Mouse (Mus musculus) neural tube, embryonic 10.5 days (tissue): ENCODE measurements at regions not wholly inside any gene's neighbourhood (a gene's known extent, or its start where the extent isn't known, plus 50 kb on each side); places are given as distances from the start of the nearest gene placed in this dataset.
"Not testable (repeated sequence)": the region's sequence is repeated elsewhere in the genome, so short reads cannot be mapped to it uniquely, and the experiment has no call there.

Source experiments
- DNase-seq: peaks from one replicate; pipeline ENCODE4 v3.0.0-alpha.2; 2017; ENCODE audit warnings: low spot score; ENCODE audit errors: extremely low spot score

DNA sequence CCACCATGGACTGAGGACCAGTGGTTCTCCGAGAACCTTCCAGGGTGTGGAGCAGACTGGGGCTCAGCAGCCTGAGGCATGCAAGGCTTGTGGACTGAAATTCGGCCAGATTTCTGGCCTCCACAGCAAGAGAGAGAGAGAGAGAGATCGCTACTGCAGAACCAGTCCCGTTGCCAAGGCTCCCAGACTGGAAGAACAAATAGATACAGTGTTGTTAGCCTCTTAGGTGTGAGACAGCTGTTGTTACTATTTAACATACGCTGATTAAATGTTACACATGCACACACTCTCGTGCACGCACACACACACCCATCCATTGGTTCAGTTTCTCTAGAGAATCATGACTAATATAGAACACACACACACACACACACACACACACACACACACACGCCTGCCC lies 133.4 kb upstream of the Ajap1 start:
- no peak for DNase-seq

GRCm38 (mm10) chr4:153616938-153617337 lies 134.3 kb upstream of the Ajap1 start:
- DNase-seq, result no peak

GRCm38 (mm10) chr4:153620871-153621270 lies 138.3 kb upstream of the Ajap1 start:
- DNase-seq, result no peak

DNA sequence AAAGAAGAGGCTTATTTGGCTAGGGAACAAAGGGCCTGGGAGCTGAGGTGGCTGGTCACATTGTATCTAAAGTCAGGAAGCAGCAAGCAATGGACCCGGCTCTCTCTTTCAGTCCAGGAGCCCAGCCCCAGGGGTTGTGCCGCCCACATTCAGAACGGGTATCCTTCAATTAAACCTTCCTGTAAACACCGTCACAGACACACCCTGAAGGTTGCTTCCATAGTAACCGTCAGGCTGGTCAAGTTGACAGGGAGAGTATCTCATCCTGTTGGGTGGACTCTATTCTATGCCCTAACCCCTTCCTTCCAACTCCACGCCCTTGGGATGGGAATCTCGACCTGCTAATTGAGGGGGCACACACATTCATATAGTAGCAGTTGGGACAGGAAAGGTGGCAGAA lies 148.6 kb upstream of the Ajap1 start:
- no peak for DNase-seq

- DNase-seq, result no peak
Observed at GRCm38 (mm10) chr4:153632056-153632455, 149.4 kb upstream of the Ajap1 start.

DNA sequence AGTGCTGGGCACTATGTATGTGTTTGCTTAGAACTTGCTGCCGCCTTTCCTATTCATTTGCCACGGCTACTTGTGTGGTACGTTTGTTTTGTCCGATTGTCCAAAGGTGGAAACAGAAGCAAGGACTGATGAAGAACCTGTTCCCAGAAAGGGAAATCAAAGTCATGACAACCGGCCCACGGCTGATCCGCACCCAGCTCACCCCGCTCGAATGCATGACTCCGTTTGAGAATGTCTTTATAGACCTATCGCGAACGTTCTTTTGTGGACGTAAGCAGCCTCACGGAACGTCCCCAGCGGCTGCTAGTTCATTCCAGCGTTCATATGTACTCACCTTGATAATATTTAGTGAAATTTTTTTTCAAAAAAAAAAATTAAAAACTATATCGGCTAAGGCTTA lies 149.9 kb upstream of the Ajap1 start:
- no peak for DNase-seq

DNA sequence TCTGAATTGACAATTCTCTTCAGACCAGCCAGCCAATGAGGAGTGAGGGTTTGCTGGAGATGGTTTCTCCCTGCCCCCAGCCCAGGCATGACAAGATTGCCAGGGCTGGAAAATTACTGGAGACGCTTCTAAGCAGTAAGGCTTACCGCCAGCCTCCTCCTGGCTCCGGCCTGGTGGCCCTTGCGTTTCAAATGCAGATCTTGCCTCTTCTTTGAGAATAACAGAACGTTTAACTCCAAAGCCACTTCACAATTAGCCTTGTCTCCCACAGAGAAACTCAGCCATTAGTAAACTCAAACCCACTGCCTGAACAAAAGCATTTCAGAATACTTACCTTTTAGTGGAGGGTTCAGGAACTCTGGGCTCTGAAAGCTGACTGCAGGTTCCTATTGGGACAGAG lies 150.6 kb upstream of the Ajap1 start:
- DNase-seq, result no peak

- no peak for DNase-seq
Observed at GRCm38 (mm10) chr4:153634221-153634881, 151.7 kb upstream of the Ajap1 start.

- no peak for DNase-seq
Observed at GRCm38 (mm10) chr4:153637989-153638388, 155.4 kb upstream of the Ajap1 start.

GRCm38 (mm10) chr4:153651849-153652248 lies 169.2 kb upstream of the Ajap1 start:
- DNase-seq, result peak; percentile 19

- no peak for DNase-seq
Observed at GRCm38 (mm10) chr4:153652841-153653240, 170.2 kb upstream of the Ajap1 start.

- DNase-seq, result no peak
Observed at GRCm38 (mm10) chr4:153662731-153663130, 180.1 kb upstream of the Ajap1 start.

DNA sequence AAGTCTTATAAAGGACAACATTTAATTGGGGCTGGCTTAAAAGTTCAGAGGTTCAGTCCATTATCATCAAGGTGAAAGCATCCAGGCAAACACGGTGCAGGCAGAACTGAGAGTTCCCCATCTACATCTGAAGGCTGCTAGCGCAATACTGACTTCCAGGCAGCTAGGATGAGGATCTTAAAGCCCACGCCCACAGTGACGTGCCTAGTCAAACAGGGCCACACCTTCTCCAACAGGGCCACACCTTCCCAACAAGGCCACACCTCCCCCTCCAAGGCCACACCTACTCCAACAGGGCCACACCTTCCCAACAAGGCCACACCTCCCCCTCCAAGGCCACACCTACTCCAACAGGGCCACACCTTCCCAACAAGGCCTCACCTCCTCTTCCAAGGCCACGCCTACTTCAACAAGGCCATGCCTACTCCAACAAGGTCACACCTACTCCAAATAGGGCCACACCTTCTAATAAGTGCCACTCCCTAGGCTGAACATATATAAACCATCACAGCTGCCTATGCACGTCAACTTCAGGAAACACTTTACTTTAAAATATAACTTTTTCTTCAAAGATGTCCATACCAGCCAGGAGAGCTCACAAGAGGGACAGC lies 184.1 kb upstream of the Ajap1 start:
- DNase-seq, result not testable (repeated sequence)

DNA sequence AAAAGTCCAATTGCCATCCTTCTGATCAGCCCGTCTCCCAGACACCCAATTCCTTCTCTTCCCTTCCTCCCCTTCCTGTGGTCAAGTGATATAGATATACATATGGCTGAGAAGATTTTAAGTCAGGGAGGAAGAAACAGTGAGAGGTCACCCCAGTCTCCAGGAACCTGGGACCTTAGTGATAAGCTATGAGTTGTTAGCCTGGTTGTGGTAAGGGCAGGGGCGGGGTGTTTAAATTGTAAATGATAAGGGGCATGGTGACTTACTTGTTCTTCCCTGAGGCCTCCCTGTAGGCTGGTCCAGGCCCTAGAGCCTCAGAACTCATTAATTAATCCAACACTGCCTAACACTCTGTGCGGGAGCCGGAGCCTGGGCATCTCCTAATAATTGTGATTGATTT lies 186.5 kb upstream of the Ajap1 start:
- DNase-seq, result no peak

GRCm38 (mm10) chr4:153670216-153670615 lies 187.6 kb upstream of the Ajap1 start:
- no peak for DNase-seq

DNA sequence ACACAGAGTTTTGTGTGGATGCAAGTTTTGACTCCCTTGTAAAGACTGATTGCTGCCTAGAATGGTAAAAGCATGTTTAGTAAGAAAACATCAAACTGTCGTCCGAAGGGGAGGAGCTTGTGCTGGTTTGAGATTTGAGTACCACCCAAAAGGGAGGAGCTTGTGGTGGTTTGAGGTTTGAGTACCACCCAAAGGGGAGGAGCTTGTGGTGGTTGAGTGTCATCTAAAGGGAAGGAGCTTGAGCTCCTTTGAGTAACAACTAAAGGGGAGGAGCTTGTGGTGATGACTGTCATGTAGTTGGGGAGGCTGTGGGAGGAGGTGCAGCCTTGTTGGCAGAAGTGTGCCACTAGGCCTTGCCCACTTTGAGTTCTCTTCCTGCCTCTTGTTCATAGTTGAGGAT lies 192.8 kb upstream of the Ajap1 start:
- DNase-seq, result no peak

DNA sequence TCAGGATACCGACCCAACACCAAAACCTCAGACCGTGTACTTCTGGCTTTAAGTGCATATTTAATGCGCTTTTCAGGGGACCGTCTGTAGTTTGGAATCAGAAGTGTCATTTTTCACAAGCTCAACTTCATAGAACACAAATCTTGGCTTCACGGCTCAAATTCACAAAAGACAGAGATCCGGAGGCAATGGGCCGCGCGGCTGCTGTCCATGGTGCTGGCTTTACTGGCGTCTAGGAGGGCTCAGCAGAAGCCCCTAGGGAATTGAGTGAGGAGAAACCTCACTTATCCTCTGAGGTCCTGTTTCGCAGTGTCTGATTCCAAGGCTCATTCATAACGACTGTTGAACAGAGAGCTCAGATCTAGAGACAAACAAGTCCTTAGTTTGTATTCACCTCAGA lies 196.5 kb upstream of the Ajap1 start:
- DNase-seq, result peak; percentile 58

DNA sequence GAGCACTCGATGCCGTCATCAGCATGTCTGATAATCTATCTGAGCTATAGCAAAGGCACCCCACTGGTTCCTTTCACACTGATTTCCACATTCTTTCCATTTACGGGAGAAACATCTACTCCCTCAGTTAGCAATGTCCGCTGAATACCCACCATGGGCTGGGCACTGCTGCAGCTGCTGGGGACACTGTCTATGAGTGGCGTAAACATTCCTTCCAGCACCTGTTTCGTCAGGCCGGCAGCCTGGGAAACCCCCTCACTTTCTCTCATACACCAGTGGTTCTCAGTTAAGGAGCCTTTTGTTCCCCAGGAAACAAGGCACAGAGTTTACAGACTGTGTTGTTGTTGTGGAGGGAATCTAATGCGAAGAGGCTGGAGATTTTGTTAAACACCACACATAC lies 205.8 kb upstream of the Ajap1 start:
- no peak for DNase-seq

- no peak for DNase-seq
Observed at GRCm38 (mm10) chr4:153693881-153694280, 211.3 kb upstream of the Ajap1 start.

DNA sequence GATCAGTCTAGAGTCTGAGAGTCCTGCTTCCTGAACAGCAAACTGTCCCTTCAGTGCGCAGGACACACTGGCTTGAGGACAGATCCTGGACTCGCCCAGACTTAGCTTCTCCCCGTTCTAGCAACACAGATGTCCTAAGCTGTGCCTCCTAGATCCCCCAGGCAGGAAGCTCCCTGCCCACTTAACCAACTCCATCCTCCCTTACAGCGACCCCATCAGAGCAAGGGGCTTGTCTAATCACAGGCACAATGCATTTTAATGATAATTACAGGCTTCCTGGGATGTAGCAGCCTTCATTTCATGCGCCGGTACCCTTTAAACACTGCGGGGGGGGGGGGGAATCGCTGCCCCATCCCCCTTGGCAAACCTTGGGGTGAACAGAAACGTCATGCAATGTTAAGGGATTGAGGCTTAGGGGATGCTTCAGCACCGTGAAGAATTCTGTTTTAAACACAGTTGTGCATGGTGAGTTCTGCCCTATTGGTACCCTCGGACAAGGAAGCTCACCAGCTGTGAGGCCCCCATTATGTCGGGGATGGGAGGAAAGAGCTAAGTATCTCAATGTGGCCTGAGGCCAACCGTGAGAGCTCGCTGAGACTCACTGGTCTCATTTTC lies 213.9 kb upstream of the Ajap1 start:
- DNase-seq, result no peak

GRCm38 (mm10) chr4:153707218-153707617 lies 224.6 kb upstream of the Ajap1 start:
- no peak for DNase-seq

DNA sequence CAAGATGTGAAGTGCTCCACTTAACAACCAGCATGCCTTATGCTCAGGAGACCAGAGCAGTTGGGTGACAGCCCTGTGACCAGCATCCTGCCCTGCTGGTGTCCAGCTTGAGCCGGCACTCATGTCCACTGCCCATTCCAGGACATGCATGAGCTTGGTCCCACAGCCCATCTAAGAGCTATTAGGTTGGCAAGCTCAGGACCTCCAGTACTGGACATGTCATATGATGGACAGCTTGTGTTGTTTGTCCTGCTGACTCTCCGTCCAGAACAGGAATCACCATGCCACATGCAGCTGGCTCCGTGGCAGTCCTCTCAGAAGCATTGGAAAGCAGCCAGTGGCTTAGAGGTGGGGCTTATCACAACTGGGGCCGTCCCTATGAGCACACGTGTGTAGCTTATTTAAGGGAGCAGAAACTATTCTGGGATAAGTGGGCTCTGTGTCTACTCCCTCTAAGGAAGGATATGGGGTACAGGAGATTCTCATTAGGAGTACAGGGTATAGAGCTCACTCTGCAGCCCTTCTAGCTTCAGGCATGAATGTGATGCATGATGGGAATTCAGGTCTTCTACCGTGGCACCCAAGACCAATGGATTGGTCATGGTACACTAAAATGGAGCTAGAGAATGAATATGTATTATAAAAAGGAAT lies 232.5 kb upstream of the Ajap1 start:
- no peak for DNase-seq
